Mouse (Mus musculus) T-helper 2 cell (primary cell): Measurements from ENCODE around the gene Cnih4.

Experiments used
- in situ Hi-C: fragments of 300-600 bp; cut with MboI, MseI; formaldehyde crosslinking; loops from one replicate; pipeline ENCODE4 v1.15.1; 2025; ENCODE audit warnings: high pct_unique_total_duplicates

The Cnih4 gene

GRCm38 (mm10) chr1:181210601-181211402 is 66.3 kb downstream of the Cnih4 start:
- in situ Hi-C loops = no loop called here

GRCm38 (mm10) chr1:181211403-181211919 is 67.0 kb downstream of the Cnih4 start:
- in situ Hi-C loops = no loop called here

- in situ Hi-C loops = no loop called here
Observed at GRCm38 (mm10) chr1:181211920-181212633, 67.6 kb downstream of the Cnih4 start, which contains the start of gene Wdr26. Gene Wdr26, minus strand, starts transcription at chr1:181212001.

GRCm38 (mm10) chr1:181214296-181215035 is 70.0 kb downstream of the Cnih4 start:
- in situ Hi-C loops = no loop called here

GRCm38 (mm10) chr1:181216315-181216714 is 71.8 kb downstream of the Cnih4 start:
- in situ Hi-C loops = no loop called here
